Mouse (Mus musculus): ENCODE results near the gene Kcnj6.

The Kcnj6 gene

GRCm38 (mm10) chr16:94717051-94717450 lies 280.4 kb downstream of the Kcnj6 start:
- DNase-seq (ENCODE audit: low spot score in 2 of 2): no peak

- no peak for DNase-seq (ENCODE audit: low spot score in 2 of 2)
Observed at GRCm38 (mm10) chr16:94714483-94714882, 283.0 kb downstream of the Kcnj6 start.

- peak; percentile 73 to 84 for DNase-seq (ENCODE audit: low spot score in 2 of 2)
Observed at GRCm38 (mm10) chr16:94713480-94714094, 283.9 kb downstream of the Kcnj6 start.

- DNase-seq (ENCODE audit: low spot score in 2 of 2): no peak
Observed at GRCm38 (mm10) chr16:94701971-94702370, 295.5 kb downstream of the Kcnj6 start.

- no peak for DNase-seq (ENCODE audit: low spot score in 2 of 2)
Observed at GRCm38 (mm10) chr16:94701141-94701540, 296.4 kb downstream of the Kcnj6 start.
